Mouse (Mus musculus): ENCODE data around the gene Mgll. TPM values are rescaled to one million over a fixed set of nuclear protein-coding genes. Genes with fewer than 3 reads are reported as not detected.

The Mgll gene
- polyA plus RNA-seq, 1 experiment: 189 TPM

DNA sequence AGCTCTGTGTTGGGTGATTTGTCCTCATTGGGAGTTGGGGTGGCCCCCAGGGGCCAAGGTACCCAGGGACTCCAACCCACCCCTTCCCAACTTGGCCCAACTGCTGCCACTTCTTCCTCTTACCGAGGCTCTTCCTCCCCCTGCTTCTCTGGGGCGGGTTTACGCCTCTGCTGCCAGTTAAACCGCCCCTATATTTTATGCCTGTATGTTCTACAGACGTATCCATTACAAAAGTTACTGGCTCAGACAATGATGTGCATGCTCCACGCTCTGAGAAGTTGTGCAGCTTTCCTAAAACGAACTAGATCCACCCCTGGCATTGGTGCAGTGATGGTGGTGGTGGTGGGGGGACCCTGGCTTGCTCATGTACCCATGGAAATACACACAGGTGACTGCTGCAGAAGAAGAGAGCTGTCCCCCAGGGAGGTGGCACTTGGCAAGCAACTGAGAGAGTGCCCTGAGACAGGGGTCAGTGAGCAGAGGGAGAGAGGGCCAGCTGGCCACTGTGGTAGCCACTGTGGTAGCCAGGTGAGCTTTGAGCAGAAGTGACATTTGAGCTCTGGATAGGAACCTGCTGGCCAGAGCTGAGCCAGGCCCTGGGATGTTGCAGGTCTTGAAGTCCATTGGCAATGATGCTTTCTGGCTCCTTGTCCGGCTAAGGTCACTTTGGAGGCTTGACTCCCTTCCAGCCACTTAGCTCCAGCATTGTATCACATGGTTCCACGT is 18.2 kb downstream of the Mgll start:
- DNase-seq (ENCODE audit: extremely low spot score in 1 of 2, low spot score in 1 of 2): no peak

DNA sequence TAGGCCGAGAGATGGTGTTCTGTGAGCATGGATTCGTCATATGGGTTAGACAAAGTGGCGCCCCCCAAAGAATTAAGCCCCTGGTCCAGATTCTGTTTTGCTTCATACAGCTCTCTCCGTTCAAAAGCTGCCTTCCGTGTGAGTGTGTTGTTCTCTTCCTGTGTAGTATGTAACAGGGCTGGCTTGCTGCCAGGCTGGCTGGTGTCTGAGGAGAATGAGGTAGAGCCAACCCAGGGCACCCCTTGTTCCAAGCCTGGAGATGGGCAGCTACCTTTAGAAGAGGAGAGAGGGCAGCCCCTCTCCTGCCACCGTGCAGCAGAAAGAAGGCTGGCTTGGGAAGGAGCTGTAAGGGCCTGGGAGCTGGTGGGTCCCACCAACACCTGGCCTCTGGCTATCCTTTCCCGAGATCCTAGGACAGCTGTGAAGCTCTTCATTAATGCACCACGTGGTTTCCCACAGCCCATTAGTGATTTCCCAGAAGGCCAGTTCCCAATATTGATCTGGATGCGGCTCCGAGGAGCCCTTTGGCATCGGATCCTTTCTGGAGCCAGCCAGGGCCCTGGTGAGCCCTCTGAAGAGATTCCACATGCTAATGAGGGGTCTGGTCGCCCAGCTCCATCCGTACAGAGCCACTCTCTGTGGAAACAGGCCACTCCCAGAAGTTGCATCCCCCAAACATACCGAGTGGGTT is 19.5 kb downstream of the Mgll start:
- DNase-seq (ENCODE audit: extremely low spot score in 1 of 2, low spot score in 1 of 2): no peak

DNA sequence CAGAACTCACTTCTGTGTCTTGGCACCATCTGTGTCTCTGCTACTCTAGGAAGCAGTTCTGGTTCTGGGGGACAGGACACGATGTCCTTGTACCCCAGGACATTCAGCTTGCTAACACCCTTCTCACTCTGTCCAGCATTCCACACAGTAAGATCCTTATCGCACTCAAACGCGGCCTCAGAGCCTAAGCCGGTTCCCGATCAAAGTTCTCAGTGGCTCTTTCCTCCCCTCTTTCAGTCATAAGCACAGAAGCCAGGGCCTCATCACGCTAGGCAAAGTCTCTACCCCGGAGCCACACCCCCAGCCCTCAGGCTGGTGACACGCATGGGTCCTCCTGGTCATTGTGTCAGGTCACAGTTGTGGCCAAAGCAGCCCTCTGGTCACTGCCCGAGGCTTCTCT is 20.8 kb downstream of the Mgll start:
- no peak for DNase-seq (ENCODE audit: extremely low spot score in 1 of 2, low spot score in 1 of 2)

DNA sequence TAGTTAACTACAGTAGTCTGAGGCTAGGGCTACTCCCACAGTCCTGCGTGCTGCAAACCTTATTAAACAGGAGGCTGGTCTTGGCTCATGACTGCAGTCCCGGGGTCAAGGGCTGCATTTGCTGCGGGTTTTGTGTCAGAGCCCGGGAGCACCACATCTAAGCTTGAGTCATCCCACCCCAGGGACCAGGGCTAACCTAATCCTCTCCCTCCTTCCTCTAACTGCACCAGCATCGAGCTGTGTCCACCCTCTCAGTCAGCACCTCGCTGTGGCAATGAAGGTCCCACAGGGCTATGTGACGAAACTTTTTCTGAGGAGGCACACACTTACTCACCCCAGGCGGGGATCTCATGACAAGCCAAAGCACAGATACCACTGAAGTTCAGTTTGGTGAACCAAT is 22.1 kb downstream of the Mgll start:
- DNase-seq (ENCODE audit: extremely low spot score in 1 of 2, low spot score in 1 of 2): no peak

DNA sequence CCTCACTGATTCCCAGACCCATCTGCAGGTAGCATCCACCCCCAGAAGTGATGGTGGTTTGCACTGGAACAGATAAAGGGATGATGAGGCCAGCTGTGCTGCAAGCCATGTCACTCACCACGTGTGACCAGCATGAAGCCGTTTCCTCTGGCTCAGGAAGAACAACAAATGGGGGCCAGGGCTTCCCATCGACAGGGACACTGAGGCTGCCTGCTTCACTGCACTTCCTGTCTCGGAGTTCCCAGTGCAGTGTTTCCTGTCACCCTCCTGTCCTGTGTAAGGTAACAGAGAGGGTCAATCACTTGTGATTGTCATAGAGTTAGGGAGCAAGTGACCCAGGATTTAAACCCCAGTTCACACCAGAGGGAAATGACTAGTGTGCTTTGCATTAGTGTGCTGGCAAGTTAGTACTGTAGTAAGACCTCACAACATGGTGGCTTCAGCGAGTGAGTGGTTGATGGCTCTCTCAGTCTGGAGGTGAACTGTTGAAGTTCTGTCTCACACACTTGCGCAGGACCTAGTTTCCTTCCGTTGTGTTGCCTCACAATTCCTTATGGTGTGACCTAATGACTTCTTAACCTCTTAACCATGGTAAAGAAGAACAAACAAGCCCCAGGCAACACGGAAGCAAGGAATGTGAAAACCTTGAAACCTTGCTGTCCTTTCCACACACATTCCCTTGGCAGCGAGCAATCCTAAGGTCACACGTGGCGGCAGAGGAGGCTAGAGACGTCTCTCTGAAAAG is 23.3 kb downstream of the Mgll start:
- DNase-seq (ENCODE audit: extremely low spot score in 1 of 2, low spot score in 1 of 2): no peak

DNA sequence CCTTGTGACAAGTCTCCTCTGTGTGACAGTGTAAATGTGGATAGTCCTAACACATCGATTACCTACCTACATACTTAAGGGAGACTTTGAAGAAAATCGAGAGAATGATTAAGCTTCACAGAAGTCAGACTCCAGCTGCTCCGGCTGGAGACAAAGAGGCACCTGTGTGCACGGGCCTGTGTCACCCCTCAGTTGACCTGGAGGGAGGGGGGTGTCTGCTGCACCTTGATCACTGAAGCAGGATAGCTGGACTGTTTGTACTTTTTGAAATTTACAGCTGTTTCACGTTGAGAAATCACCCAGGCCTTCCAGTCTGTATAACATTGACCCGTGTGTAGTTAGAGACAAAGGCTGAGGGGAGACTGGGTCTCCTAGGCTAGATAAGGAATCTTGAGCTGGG is 26.7 kb downstream of the Mgll start:
- no peak for DNase-seq (ENCODE audit: extremely low spot score in 1 of 2, low spot score in 1 of 2)

DNA sequence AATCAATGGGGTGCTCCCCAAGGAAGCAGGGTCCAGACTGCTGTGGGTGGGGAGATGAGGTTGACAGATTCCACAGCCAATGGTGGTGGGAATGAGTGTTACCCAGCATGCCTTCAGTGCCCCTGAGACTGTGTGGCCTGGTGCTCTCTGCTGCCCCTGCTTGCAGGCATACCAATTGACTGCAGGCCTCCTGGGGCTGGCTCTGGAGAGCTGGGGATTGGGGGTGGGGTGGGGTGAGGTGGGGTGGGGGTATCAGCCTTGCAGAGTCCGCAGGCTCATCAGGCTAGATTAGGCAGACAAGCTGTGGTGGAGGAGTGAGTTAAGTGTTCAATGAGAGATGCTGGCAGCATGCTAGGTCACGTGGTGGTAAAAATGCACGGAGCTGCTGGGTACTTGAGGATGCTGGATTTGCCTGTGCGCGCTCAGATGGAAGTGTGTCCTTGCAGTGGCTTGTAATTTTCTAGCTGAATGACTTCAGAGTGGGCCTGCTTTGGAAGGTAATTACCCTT is 28.6 kb downstream of the Mgll start:
- peak in 1 of 2 experiments; percentile 71 for DNase-seq (ENCODE audit: extremely low spot score in 1 of 2, low spot score in 1 of 2)

DNA sequence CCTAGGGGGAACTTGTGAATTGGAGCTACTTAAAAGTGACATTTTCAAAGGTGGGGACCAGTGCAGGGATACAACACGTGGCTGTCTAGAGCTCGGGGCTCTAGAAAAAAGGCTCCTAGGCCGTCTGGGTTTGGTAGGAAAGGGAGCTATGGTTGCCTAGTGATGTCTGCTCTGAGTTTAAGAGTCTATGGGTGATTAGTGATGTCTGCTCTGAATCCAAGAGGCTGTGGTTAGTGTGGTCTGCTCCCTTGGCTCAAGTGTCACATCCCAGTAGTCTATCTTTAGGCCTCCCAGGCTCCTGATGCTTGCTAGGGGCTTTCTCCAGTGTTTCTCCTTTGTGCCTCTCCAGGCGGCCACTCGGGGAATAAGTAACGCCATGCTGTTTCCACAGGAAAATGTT is 29.4 kb downstream of the Mgll start:
- no peak for DNase-seq (ENCODE audit: extremely low spot score in 1 of 2, low spot score in 1 of 2)

DNA sequence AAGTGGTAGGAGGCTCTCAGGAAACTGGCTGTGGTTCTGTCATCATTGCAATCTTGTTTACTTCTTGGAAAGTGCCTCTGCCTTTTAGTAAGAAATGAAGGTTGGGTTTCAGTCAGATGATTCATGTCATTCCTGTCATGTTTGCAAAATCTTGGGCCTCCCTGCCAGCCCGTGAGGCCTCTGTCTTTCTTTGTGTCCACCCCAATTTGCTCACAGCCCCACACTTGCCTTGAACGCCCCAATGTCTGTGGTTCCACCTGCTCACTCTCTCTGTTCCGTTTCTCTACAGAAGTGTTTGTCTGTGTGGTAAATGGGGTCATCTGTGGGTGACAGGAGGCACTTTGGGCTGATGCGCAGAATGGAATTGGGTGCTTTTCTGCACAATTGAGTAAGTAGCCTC is 32.8 kb downstream of the Mgll start:
- no peak for DNase-seq (ENCODE audit: extremely low spot score in 1 of 2, low spot score in 1 of 2)

DNA sequence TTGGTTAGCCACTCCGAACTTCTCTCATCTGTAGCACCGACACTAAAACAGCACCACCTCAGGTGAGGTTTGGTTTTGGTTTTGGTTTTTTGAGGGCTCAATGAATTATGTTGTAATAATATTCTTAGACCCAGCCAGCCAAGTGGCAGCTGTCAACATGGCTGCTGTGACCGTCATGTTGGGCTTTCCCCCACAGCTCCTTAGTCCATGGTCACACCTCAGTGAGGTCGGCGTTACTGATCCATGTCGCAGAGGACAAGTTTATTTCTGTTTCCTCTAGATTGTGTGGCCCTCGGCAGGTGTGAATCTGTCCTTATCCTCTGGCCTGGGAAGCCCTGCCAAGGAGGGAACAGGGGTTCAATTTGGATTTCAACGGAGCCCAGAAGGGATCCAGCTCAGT is 33.9 kb downstream of the Mgll start:
- DNase-seq (ENCODE audit: extremely low spot score in 1 of 2, low spot score in 1 of 2): no peak

DNA sequence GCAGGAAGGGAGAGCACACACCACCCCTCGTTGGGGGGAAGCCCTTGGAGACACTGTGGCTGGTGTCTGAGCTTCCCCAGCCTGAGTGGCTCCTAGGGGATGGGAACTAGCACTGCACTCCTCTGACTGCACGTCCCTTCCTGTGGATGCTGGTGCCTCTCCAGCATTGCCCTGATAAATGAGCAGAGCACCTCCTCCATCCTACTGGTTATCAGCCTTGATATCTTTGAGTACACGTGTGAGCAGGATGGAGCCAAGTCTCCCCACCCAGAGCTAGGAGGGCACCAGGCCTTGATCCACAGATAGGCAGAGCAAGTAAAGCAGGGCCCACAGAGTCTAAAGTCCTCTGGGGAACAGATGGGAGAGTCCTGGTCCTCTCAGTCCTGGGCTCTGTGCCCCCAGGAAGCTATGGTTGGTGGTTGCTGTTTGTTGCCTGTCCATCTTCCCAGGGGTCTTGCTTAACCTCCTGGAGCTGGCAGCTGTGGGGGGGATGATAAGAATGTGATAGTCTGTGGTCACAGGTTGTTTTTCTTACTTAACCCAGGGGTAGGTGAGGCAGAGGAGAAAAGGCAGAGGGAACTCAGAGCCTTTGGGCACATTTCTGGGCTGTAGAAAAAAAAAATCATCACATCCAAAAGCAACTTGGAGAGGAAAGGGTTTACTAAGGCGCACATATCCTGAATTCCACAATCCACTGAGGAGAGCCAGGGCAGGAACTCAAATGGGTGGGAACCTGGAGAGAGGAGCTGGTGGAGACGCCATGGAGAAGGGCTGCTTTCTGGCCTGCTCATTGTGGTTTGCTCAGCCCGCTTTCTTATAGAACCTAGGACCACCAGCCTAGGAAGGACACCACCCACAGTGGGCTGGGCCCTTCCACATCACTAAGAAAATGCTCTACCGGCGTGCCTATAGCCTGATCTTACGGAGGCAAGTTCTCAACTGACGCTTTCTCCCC is 34.6 kb downstream of the Mgll start:
- DNase-seq (ENCODE audit: extremely low spot score in 1 of 2, low spot score in 1 of 2): no peak

DNA sequence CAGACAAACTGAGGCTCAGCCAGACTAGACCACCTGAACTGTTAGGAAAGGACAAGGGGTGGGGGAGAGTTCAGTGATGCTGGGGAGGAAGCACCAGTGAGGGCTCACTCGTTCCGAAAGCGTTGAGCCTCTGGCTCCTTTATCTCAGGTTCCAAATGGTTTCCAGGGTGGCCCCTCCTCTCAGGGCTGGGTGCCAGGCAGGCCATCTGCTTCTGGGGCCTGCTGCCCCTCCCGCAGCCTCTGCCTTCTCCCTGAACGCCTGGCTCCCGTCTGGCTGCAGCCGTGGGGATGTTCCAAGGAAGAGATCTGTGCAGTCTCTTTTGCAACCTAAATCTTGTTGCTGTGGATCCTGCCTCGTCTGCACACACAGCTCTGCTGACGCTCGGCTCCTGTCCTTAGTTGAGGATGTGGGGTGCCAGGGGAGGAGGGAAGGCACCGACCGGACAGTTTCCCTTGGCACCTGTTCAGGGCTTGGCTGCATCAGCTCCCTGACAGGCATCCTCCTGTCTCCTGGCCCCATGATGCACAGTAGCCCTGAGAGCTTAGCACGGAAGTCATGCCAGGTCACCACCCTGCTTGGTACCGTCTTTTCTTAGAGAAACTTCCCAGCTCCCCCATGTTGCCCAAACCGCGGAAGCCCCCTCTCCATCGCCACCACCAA is 35.7 kb downstream of the Mgll start:
- peak; percentile 73 to 86 for DNase-seq (ENCODE audit: extremely low spot score in 1 of 2, low spot score in 1 of 2)

DNA sequence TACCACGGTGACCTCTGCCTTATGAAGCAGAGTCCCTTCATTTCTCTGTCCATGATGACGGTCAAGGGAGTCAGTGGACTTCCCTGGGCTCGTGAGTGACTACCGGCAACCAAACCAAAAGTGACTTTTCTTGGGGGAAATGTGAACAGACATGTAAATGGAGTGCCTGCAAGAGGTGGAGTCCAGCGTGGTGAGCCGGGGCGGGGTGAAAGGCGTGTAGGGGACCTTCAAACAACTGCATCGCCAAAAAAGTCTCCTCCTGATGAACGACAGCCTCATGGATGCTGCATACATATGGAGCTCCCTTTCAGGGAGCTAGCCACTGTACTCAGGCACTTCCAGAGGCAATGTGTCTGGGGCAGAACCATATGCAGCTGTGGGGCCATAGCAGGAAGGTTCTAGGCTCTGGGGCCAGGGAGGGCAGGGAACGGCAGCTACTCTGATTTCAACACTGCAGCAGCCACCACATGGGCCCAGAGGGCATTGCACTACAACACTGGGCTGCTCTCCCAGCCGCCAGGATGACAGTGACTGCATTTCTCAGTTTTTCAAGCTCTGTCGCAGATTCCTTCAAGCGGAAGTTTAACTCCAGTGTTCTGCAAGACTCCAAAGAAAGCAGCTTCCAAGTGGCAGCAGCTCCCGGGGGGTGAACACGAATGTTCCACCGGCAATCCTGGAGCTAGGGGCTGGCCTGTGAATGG is 36.9 kb downstream of the Mgll start:
- no peak for DNase-seq (ENCODE audit: extremely low spot score in 1 of 2, low spot score in 1 of 2)

DNA sequence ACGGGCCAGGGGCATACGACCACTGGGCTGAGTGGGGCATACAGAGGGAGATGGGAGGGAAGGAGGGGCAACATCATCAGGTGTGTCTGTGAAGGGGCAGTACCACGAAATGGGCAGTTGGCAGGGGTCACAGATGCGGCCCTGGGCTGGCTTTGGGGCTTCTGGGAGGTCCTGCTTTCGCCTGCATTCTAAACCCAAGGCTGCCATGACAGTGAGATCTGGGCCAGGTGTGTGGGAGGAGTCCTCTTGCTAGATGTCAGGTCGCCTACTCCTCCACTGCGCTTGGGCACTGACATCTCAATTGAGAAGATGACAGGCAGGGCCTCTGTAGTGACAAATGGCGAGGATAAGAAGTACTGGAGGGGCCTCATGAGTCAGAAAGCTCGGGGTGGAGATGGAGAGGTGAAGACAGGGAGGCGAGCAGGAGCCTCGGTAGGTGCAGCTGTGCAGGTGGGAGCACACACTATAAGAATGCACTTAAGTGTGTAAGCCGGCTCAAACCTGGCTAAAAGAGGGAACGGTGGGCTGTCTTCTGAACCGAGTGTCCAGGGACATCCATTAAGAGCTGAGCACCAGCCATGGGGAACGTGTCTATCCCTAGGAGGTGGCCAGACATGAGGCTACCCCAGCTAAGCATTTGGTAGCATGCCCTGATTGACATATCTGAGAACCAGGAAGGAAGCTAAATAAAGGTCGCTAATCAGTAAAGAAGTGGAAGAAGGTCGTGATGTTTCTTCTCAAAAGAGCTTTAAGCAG is 37.6 kb downstream of the Mgll start:
- DNase-seq (ENCODE audit: extremely low spot score in 1 of 2, low spot score in 1 of 2): no peak

DNA sequence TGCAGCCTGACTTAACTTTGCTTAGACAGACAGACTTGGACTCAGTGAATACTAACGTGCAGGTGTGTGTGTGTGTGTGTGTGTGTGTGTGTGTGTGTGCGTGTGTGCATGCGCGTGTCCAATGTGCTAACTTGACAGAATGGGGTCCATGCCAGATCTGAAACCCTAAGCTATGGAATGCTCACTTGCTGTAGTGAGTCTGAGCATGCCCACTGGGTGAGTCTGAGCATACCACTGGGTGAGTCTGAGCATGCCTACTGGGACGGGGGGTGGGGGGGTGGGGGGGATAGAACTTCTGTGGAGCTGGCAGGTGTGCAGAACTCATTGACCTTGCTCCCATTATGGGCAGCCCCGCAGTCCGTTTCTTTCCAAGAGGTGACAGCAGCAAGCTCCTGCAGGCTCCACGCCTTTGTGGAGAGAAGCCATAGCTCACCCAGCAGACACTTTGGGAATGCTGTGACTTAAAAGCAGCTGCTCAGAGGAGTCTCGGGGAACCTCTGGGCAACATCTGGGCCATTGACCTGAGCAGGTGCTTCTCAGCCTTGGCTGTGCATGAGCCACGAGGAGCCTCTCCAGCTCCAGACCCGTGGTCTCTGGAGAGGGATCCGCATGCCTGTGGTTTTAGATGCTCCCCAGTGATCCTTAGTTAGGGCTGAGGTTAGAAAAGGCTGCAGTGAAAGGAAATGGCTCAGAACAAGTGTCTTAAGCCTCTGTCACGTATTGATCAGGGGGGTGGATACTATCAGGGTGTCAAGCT is 38.4 kb downstream of the Mgll start:
- DNase-seq (ENCODE audit: extremely low spot score in 1 of 2, low spot score in 1 of 2): no peak

DNA sequence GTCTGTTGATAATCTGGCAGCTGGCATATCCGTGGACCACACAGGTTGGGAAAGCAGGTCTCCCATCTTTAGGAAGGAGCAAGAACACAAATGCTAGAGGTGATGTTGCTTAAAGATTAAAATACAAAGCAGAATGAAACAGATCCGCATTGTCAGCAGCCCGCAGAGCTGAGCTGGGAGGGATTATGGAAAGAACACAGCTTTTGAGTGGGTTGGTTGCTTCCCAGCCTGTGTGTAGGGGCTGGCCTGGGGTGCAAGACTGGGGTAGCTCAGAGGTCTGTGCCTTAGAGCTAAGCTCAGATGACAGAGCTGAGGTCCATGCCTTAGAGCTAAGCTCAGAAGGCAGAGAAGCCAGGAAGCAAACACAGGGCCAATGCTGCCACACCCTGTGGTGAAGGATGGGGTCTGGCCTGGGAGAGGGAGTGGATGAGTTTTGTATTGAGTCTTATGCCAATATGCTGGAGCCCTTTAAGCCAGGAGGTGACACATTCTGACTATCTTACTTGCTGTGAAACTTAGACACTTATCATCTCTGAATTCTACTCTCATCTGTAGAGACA is 39.4 kb downstream of the Mgll start:
- DNase-seq (ENCODE audit: extremely low spot score in 1 of 2, low spot score in 1 of 2): no peak

DNA sequence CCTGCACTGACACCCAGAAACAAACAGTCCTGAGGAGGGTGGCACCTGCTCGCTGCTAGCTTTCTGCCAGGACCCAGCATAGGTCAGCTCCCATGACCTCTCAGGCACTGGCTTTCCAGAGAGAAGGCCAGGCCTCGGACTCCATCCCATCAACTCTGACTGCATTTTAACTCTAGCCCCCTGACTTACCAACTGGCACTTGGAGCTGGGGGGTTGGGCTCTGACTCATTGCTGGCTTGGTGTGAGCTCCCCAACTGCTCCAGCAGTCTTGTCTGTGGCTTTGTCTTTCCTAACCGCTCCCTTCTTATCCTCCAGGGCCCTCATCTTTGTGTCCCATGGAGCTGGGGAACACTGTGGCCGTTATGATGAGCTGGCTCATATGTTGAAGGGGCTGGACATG is 40.1 kb downstream of the Mgll start:
- DNase-seq (ENCODE audit: extremely low spot score in 1 of 2, low spot score in 1 of 2): no peak

DNA sequence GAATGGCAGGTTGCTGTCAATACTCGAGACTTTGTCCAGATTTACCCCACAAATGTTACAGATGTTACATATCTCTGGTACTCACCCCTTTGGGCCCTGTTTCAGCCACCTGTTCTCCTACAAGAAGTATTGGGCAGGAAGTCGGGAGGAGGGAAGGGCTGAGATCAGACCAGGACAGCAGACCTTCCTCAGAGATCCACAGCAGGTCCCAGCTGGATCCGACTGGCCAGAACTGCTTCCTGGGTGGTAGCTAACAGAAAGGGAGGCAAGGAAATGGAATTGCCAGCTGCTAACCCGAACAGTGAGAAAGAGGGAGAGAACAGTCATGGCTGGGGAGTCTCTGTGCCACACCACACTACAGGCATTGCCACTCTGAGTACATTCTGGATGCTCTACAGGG is 43.5 kb downstream of the Mgll start:
- DNase-seq (ENCODE audit: extremely low spot score in 1 of 2, low spot score in 1 of 2): no peak

Measured in frontal cortex, adult 2 months (tissue).